Mouse (Mus musculus): ENCODE results near the gene Tenm2. TPM values are rescaled to one million over a fixed set of nuclear protein-coding genes. Genes with fewer than 3 reads are reported as not detected.

Gene Tenm2
- 0.01 TPM in 1 of 2 replicates, not detected in the other for polyA plus RNA-seq (2012; ENCODE audit: insufficient read depth, low replicate concordance)

GRCm38 (mm10) chr11:37235914-37236600, at the start of gene Tenm2:
Gene Tenm2, minus strand, starts transcription at chr11:37235964.
- Histone ChIP-seq H3K4me1 (peaks cover 9% of the 10 kb centered on the region), H3K9me3 (no peaks in the 10 kb centered on the region), H3K36me3 (replicated peaks; ENCODE audit: low read length) (no peaks in the 10 kb centered on the region), H3K4me3 (replicated peaks) (peak within 1 kb of the TSS; percentile 88), H3K27me3 (replicated peaks) (peaks cover 33% of the 10 kb centered on the region)
- TF ChIP-seq FLI1 (IDR thresholded peaks at IDR 0.05; ENCODE audit: low read length) (no peak), GATA1 (IDR thresholded peaks at IDR 0.05; ENCODE audit: borderline replicate concordance, low read length) (no peak)

- no peak overlapping the region for H3K4me3 ChIP-seq (replicated peaks)
- no peaks in the 10 kb centered on the region for H3K27me3 ChIP-seq (replicated peaks)
- H3K9me3 ChIP-seq, result no peaks in the 10 kb centered on the region
- no peaks in the 10 kb centered on the region for H3K36me3 ChIP-seq (replicated peaks; ENCODE audit: low read length)
- TF ChIP-seq GATA1 (IDR thresholded peaks at IDR 0.05; ENCODE audit: borderline replicate concordance, low read length), result no peak
- TF ChIP-seq FLI1 (IDR thresholded peaks at IDR 0.05; ENCODE audit: low read length), result no peak
- H3K4me1 ChIP-seq, result no peaks in the 10 kb centered on the region
Observed at GRCm38 (mm10) chr11:37285186-37285585, 49.4 kb upstream of the Tenm2 start.

GRCm38 (mm10) chr11:37248796-37249195, 13.0 kb upstream of the Tenm2 start:
- Histone ChIP-seq H3K4me1 (no peaks in the 10 kb centered on the region), H3K27me3 (replicated peaks) (no peaks in the 10 kb centered on the region), H3K9me3 (no peaks in the 10 kb centered on the region), H3K4me3 (replicated peaks) (no peak overlapping the region), H3K36me3 (replicated peaks; ENCODE audit: low read length) (no peaks in the 10 kb centered on the region)
- TF ChIP-seq FLI1 (IDR thresholded peaks at IDR 0.05; ENCODE audit: low read length) (no peak), GATA1 (IDR thresholded peaks at IDR 0.05; ENCODE audit: borderline replicate concordance, low read length) (no peak)

- Histone ChIP-seq H3K9me3 (no peaks in the 10 kb centered on the region), H3K4me3 (replicated peaks) (no peak overlapping the region), H3K4me1 (peaks cover 9% of the 10 kb centered on the region), H3K27me3 (replicated peaks) (peaks cover 33% of the 10 kb centered on the region), H3K36me3 (replicated peaks; ENCODE audit: low read length) (no peaks in the 10 kb centered on the region)
- TF ChIP-seq FLI1 (IDR thresholded peaks at IDR 0.05; ENCODE audit: low read length), result no peak
- no peak for TF ChIP-seq GATA1 (IDR thresholded peaks at IDR 0.05; ENCODE audit: borderline replicate concordance, low read length)
Observed at GRCm38 (mm10) chr11:37237096-37237725, 1.4 kb upstream of the Tenm2 start.

GRCm38 (mm10) chr11:37236601-37237083, 878 bp upstream of the Tenm2 start:
- no peaks in the 10 kb centered on the region for H3K36me3 ChIP-seq (replicated peaks; ENCODE audit: low read length)
- H3K27me3 ChIP-seq (replicated peaks), result peaks cover 33% of the 10 kb centered on the region
- peaks cover 9% of the 10 kb centered on the region for H3K4me1 ChIP-seq
- H3K9me3 ChIP-seq, result no peaks in the 10 kb centered on the region
- TF ChIP-seq FLI1 (IDR thresholded peaks at IDR 0.05; ENCODE audit: low read length) (no peak), GATA1 (IDR thresholded peaks at IDR 0.05; ENCODE audit: borderline replicate concordance, low read length) (no peak)
- peak overlapping the region; percentile 88 for H3K4me3 ChIP-seq (replicated peaks)

- Histone ChIP-seq H3K4me1 (peaks cover 9% of the 10 kb centered on the region), H3K36me3 (replicated peaks; ENCODE audit: low read length) (no peaks in the 10 kb centered on the region), H3K27me3 (replicated peaks) (peaks cover 33% of the 10 kb centered on the region), H3K4me3 (replicated peaks) (no peak overlapping the region), H3K9me3 (no peaks in the 10 kb centered on the region)
- no peak for TF ChIP-seq FLI1 (IDR thresholded peaks at IDR 0.05; ENCODE audit: low read length)
- TF ChIP-seq GATA1 (IDR thresholded peaks at IDR 0.05; ENCODE audit: borderline replicate concordance, low read length), result no peak
Observed at GRCm38 (mm10) chr11:37235021-37235795, 556 bp downstream of the Tenm2 start.

- H3K9me3 ChIP-seq, result no peaks in the 10 kb centered on the region
- no peaks in the 10 kb centered on the region for H3K36me3 ChIP-seq (replicated peaks; ENCODE audit: low read length)
- TF ChIP-seq GATA1 (IDR thresholded peaks at IDR 0.05; ENCODE audit: borderline replicate concordance, low read length) (no peak), FLI1 (IDR thresholded peaks at IDR 0.05; ENCODE audit: low read length) (no peak)
- H3K4me1 ChIP-seq, result no peaks in the 10 kb centered on the region
- no peak overlapping the region for H3K4me3 ChIP-seq (replicated peaks)
- H3K27me3 ChIP-seq (replicated peaks), result no peaks in the 10 kb centered on the region
Observed at GRCm38 (mm10) chr11:37227404-37227803, 8.4 kb downstream of the Tenm2 start.

- no peaks in the 10 kb centered on the region for H3K36me3 ChIP-seq (replicated peaks; ENCODE audit: low read length)
- no peaks in the 10 kb centered on the region for H3K4me1 ChIP-seq
- no peaks in the 10 kb centered on the region for H3K27me3 ChIP-seq (replicated peaks)
- no peak for TF ChIP-seq FLI1 (IDR thresholded peaks at IDR 0.05; ENCODE audit: low read length)
- TF ChIP-seq GATA1 (IDR thresholded peaks at IDR 0.05; ENCODE audit: borderline replicate concordance, low read length), result no peak
- no peak overlapping the region for H3K4me3 ChIP-seq (replicated peaks)
- H3K9me3 ChIP-seq, result no peaks in the 10 kb centered on the region
Observed at GRCm38 (mm10) chr11:37226943-37227342, 8.8 kb downstream of the Tenm2 start.

- TF ChIP-seq GATA1 (IDR thresholded peaks at IDR 0.05; ENCODE audit: borderline replicate concordance, low read length), result no peak
- no peak for TF ChIP-seq FLI1 (IDR thresholded peaks at IDR 0.05; ENCODE audit: low read length)
- H3K9me3 ChIP-seq, result no peaks in the 10 kb centered on the region
- no peak overlapping the region for H3K4me3 ChIP-seq (replicated peaks)
- no peaks in the 10 kb centered on the region for H3K4me1 ChIP-seq
- no peaks in the 10 kb centered on the region for H3K36me3 ChIP-seq (replicated peaks; ENCODE audit: low read length)
- no peaks in the 10 kb centered on the region for H3K27me3 ChIP-seq (replicated peaks)
Observed at GRCm38 (mm10) chr11:37222737-37223136, 13.0 kb downstream of the Tenm2 start.
